Mouse (Mus musculus) urinary bladder, postnatal 36 days (tissue): ENCODE measurements at regions not wholly inside any gene's neighbourhood (a gene's known extent, or its start where the extent isn't known, plus 50 kb on each side); places are given as distances from the start of the nearest gene placed in this dataset.
"Not testable (repeated sequence)": the region's sequence is repeated elsewhere in the genome, so short reads cannot be mapped to it uniquely, and the experiment has no call there.

Source experiments
- DNase-seq, 2 experiments: peaks; one replicate each; pipeline ENCODE4 v3.0.0; 2022; ENCODE audit warnings: low spot score in 2 of 2, mixed read lengths in 1 of 2

DNA sequence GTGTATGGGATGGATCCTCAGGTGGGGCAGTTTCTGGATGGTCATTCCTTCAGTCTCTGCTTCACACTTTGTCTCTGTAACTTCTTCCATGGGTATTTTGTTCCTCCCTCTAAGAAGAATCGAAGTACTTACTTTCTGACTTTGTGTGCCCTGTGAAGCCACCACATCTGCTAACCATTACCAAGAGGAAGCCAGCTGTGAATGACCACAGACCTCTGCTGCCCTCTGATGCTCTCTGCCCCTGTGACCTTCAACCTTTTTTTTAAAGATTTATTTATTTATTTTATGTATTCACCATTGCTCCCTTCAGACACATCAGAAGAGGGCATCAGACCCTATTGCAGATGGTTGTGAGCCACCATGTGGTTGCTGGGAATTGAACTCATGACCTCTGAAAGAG is 475.7 kb upstream of the Gulo start:
- not testable (repeated sequence) for DNase-seq

DNA sequence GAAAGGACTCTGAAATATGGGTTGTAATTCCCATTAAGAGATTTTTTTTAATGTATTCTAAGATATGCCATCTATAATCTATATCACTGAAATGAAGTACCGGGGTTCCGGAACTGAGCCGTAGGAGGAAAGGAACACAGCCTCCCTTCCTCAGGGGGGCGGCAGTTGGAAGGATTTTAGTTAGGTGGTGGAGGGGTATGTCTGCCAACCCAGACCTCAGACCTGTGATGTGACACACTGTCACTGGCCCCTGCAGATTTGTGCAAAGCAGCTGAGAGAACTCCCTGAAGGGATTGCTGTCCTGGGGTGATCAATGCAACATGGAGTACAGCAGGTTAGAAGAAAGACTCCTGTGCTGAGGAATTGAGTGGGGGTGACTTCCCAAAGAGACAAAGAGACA is 470.2 kb upstream of the Gulo start:
- no peak for DNase-seq

- DNase-seq, result no peak
Observed at GRCm38 (mm10) chr14:66478562-66478961, 469.6 kb upstream of the Gulo start.

DNA sequence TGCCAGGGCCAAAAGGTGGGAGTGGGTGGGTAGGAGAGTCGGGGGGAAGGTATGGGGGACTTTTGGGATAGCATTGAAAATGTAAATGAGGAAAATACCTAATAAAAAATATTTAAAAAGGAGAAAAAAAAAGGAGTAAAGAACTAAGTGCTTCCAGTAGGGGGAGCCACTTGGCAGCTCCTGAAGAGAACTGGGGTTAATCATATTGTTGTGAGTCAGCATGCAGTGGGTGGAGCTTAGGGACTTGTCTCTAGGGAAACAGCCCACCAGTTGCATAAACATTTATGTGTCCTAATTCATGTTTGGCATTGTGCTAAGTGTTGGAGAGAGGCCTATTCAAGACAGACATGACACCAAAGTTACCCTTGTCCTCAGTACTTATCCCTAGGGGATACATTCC is 466.0 kb upstream of the Gulo start:
- no peak for DNase-seq

DNA sequence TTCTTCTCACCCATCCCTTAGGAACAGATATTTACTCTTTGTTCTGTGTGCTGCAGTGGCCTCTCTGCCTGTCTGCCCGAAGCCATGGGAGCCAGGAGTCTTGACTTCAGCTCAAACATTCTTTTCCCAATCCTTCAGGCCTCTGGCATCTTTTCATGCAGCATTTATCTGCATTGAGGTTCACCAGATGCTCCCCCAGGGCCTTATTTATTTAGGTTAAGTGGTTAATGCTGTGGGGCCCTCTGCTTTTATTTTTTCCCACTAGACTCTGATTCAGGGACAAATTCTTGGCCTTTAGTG is 464.2 kb upstream of the Gulo start:
- no peak for DNase-seq

DNA sequence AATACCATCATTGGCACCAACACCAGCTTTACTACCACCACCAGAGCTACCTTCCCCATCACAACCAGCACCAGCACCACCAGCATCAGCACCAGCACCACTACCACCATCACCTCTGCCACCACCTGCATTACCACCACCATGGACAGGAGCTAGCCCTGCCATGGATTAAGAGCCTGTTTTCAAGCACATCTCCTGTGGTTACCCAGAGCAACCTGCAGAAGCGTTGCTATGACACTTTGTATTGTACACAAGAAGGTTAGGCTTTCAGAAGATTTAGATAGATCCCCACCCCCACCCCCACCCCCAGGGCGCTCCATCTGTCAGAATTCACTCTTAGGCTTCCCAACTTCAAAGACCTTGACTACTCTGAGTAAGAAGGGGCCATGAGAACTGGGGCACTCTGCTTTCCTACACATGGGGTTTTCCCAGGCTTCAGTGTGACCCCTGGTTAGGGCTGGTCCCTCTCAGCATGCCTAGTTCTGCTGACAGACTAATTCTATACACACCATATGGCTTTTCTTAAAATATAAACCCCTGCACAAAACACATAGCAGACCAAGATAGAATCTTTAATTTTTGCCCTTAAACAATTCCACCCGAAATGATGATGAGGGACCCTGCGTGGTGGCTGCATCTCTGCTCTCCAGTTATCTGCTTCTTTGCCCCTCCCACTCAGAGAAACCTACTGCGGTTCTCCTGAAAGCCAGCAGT is 463.7 kb upstream of the Gulo start:
- no peak for DNase-seq

DNA sequence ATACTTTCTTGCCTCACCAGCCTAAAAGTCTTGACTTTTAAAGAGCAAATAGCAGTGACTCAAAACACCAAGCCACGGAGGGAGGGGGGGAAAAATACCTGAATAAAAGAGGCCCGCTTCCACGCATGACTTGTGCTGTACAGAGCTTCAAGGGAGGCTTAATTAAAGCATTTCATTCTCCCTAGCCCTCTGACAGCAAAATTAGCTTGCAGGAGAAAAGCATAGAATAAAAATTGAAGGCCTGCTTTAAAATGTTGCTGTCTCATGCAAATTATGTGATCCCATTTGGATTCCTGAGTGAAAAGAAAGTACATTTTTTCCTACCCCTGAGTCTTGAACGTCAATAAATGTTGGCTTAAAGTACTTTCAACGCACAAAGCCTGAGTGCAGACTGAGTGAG is 453.1 kb upstream of the Gulo start:
- DNase-seq, result no peak

DNA sequence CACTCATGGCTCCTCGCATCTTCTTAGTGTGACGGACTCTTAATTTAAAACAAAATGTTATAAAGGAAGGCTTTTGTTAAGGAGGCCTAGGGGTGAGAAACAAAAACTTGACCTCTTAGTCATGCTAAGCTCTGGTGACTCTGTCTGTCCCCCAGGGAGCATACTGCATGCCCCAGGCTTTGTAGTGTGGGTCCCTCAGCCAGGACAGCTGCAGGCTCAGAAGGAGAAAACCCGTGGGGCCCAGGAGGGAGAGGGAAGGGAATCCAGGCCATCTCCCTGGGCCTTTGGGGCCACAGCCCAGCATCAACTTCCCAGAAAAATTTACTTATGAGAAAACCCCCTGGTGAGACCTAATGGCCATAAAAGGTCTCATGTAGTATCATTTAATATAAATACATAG is 451.8 kb upstream of the Gulo start:
- DNase-seq, result no peak

DNA sequence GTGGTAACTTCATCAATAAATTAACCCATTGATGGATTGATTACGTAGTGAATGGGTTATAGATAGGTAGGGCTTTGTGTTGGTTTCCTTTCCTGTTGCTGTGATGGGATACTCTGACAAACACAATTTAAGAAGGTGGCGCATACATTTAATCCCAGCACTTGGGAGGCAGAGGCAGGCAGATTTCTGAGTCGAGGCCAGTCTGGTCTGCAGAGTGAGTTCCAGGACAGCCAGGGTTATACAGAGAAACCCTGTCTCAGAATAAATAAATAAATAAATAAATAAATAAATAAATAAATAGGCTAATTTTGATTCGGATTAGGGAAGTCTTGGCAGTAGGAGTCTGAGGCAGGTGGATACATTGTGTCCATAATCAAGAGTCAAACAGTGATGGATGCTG is 449.7 kb upstream of the Gulo start:
- no peak for DNase-seq

- DNase-seq, result no peak
Observed at GRCm38 (mm10) chr14:66457300-66457699, 448.3 kb upstream of the Gulo start.

DNA sequence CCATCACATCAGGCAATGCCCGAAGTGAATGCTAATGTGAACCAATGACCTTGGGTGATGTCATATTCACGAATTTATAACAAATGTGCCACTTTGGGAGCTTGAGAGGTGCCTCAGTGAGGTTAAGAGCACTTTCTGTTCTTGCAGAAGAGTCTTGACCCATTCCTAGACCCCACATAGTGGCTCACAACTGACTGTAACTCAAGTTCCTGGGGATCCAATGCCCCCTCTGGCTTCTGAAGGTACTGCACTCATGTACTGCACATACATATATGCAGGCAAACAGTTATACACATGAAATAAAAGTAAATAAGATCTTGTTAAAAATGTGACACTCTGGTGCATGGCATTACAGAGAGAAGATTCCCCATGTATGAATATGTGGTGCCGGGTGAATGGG is 443.8 kb upstream of the Gulo start:
- no peak for DNase-seq

- no peak for DNase-seq
Observed at GRCm38 (mm10) chr14:66450351-66450750, 441.3 kb upstream of the Gulo start.

GRCm38 (mm10) chr14:66442576-66442975 is 433.6 kb upstream of the Gulo start:
- no peak for DNase-seq

DNA sequence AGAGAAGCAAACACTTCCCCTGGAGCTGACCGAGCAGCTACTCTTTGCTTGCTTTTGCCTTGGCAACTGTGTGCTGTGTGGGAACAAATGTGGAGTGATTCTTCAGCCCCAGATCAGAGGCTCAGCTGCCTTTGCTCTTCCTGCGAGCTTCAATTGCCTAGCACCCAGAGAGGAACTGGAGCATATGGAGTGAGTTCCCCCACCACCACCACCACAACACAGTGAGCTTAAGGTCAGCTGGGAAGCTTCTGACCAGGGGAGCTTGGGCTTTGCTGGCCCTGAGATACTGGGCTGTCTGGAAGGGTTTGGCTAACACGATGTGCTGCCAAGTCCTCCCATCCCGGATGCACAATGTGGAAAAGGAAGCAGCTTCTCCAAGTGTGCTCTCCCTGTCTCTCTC is 432.8 kb upstream of the Gulo start:
- peak; percentile 2 to 50 for DNase-seq

DNA sequence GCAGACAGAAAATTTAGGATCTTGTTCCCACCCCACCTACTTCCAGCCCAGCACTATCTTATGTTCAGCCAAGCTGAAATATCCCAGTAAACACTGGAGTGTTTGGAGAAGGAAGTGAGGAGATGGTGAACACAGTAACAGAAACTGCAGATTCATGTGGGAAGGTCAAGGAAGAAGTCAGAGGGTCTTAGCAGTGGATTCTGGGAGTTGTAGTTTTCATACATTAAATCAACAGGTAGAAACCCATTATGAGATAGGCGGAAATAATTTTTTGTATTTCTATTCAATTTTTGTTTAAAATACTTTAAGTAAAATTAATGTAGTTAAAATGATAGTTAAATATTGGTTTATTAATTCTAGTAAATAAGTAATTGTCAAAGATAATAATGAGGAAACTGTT is 429.6 kb upstream of the Gulo start:
- no peak for DNase-seq

- no peak for DNase-seq
Observed at GRCm38 (mm10) chr14:66438001-66438400, 429.0 kb upstream of the Gulo start.

DNA sequence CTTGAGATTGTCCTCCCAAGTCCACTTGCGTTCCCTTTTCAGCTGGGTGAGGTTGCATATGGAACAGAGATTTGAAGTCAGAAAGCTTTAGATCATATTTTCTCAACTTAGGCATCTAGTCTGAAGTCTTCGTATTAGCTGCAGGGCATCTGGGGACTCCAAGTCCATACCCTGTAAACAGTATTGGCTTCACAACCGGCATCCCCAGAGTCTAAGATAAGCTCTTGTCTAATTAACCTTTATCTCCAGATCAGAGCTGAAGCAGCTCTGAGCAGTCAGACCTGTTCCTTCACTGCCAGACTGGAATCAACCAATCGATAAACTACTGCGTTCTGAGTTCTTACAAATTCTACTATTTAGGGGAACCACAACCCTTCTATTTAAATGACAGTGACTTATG is 422.6 kb upstream of the Gulo start:
- no peak for DNase-seq

DNA sequence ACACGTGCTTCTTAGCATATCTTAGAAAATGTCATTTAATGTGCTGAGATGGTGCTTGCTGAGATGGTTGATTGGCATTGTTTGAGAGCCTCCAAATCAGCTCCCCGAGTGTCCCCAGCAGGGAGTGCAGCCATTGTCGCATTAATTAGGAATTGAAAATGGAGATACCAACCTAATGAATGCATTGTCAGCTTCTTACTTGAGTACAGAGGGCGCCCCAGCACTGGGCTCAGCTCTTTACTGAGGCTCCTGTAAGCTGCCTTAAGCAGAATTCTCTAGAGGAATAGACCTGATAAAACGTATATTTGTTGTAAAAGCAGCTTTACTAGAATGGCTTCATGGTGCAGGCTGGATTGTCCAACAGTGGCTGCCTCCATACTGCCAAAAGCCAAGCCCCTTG is 415.1 kb upstream of the Gulo start:
- DNase-seq, result no peak
